ENCODE assay signal across 9 mouse cellular contexts in the genomic region with DNA sequence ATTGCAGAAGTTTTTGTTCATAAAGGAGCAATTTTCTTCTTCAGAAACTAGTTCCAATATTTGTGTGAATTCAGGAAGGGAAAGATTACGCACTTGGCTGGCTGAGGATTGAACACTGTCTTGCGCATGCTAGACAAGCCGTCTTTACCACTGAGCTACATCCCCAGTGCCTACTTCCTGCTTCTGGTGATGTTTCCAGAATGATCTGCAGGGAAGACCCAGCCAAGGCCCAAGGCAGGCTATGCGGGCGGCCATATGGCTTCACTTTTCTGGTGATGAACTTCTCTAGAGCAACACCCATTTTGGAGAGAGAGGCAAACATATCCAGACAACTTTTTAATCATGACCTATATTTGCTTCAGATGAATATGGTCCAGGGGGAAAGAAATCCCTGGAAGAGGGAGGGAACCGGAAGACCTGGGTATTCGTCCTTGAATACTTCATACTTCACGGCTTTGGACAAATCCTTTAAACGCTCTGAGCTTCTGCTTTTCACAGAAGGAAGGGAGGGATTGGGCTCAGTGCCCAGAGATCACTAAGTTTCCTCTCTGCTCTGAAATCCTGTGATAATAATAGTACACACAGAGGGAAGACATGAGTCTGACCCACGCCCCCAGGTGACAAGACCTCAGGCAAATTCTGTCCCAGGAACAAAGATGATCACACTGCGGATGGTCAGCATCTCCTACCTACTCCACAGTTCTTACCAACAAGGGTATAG. TPM values are rescaled to one million over a fixed set of nuclear protein-coding genes. Genes with fewer than 3 reads are reported as not detected.
DNase-seq lines count a peak whose midpoint lies in the region; ATAC-seq lines count a peak whose summit lies in the region.
"Had no signal": no experiment of that assay in that cellular context is flagged by ENCODE, and none has a peak within 500 bp of the region (broad histone marks: within the 10 kb centered on the region; RNA-seq: fewer than 3 reads in every experiment).

No protein-coding gene starts in this region.

- H3K9ac ChIP-seq in embryonic facial prominence, embryonic 15.5 days: no peak overlapping the region
- no peak overlapping the region for H3K9ac ChIP-seq in midbrain, embryonic 15.5 days
- H3K9ac ChIP-seq: neural tube, embryonic 12.5 days had no signal

- H3K27ac ChIP-seq in embryonic facial prominence, embryonic 15.5 days (replicated peaks): peak overlapping the region; percentile 74
- no peak overlapping the region for H3K27ac ChIP-seq in midbrain, embryonic 15.5 days
- H3K27ac ChIP-seq: neural tube, embryonic 12.5 days had no signal

- WGBS in embryonic facial prominence, embryonic 15.5 days: 43% methylated on average over 11 of the region's 11 CpGs
- WGBS in midbrain, embryonic 15.5 days: 75% methylated on average over 11 of the region's 11 CpGs

- H3K4me2 ChIP-seq in embryonic facial prominence, embryonic 15.5 days (replicated peaks): no peak overlapping the region
- H3K4me2 ChIP-seq in midbrain, embryonic 15.5 days: no peak overlapping the region
- H3K4me2 ChIP-seq: neural tube, embryonic 12.5 days had no signal

- H3K36me3 ChIP-seq in embryonic facial prominence, embryonic 15.5 days: no peaks in the 10 kb centered on the region
- H3K36me3 ChIP-seq in midbrain, embryonic 15.5 days (replicated peaks): no peaks in the 10 kb centered on the region
- H3K36me3 ChIP-seq: neural tube, embryonic 12.5 days had no signal

- peaks cover 21% of the 10 kb centered on the region; the same call in 1 of the 2 replicates for H3K4me1 ChIP-seq in embryonic facial prominence, embryonic 15.5 days
- H3K4me1 ChIP-seq in midbrain, embryonic 15.5 days: 0 out of 2 replicates have a peak, but pooled peaks cover 4% of the 10 kb centered on the region

- no peaks in the 10 kb centered on the region for H3K9me3 ChIP-seq in embryonic facial prominence, embryonic 15.5 days (replicated peaks)
- H3K9me3 ChIP-seq in midbrain, embryonic 15.5 days: no peaks in the 10 kb centered on the region
- H3K9me3 ChIP-seq: neural tube, embryonic 12.5 days had no signal

- H3K27me3 ChIP-seq in embryonic facial prominence, embryonic 15.5 days: no peaks in the 10 kb centered on the region
- H3K27me3 ChIP-seq in midbrain, embryonic 15.5 days (replicated peaks): no peaks in the 10 kb centered on the region
- H3K27me3 ChIP-seq: neural tube, embryonic 12.5 days had no signal

- peak; percentile 61 for DNase-seq in layer of hippocampus, adult 9-11 months
- DNase-seq in layer of hippocampus, adult 9-10 months (ENCODE audit: low spot score): no peak
- peak; percentile 86 for DNase-seq in brain, adult 2 months (ENCODE audit: low read depth, low spot score)
- DNase-seq in kidney, postnatal 36 days: peak; percentile 53 to 76
- DNase-seq in neural tube, embryonic 10.5 days (ENCODE audit: extremely low spot score, low spot score): no peak
- DNase-seq in frontal cortex, adult 2 months (ENCODE audit: extremely low spot score in 1 of 2, low spot score in 1 of 2): no peak

- ATAC-seq in embryonic facial prominence, embryonic 15.5 days (ENCODE audit: insufficient number of reproducible peaks, low FRiP score, low TSS enrichment, low read depth): no peak
- ATAC-seq in midbrain, embryonic 15.5 days (replicated peaks): no peak

- no peak overlapping the region for H3K4me3 ChIP-seq in embryonic facial prominence, embryonic 15.5 days (replicated peaks)
- no peak overlapping the region for H3K4me3 ChIP-seq in midbrain, embryonic 15.5 days
- H3K4me3 ChIP-seq: neural tube, embryonic 12.5 days had no signal

RNA-seq across cellular contexts. Expression of gene Ubash3b, which starts 38.9 kb away (rescaled TPM):
- 8.0 and 8.2 TPM in 2 replicates for polyA plus RNA-seq in embryonic facial prominence, embryonic 15.5 days (2015; fragmentation: Nextera tagmentation; extraction: Ambion mirVana)
- polyA plus RNA-seq in midbrain, embryonic 15.5 days (2015; fragmentation: Nextera tagmentation; extraction: Ambion mirVana): 23.9 and 25.9 TPM in 2 replicates
- 18.6 and 19.1 TPM in 2 replicates for polyA plus RNA-seq in frontal cortex, adult 2 months (2012; rRNA removed)

Comparison
In these comparisons a context has a peak if more than half of its experiments do, and no peak if none do; other contexts are left out.
1. DNase-seq: peak in layer of hippocampus, adult 9-11 months (single experiment), brain, adult 2 months (single experiment) and kidney, postnatal 36 days (2 of 2); none in layer of hippocampus, adult 9-10 months (single experiment), neural tube, embryonic 10.5 days (single experiment) and frontal cortex, adult 2 months (0 of 2).